Mouse (Mus musculus) fibroblast of lung, adult 2 months (primary cell): ENCODE results near the gene Hmga2.

ENCODE experiments used
- DNase-seq: peaks from one replicate; pipeline ENCODE4 v3.0.0-alpha.2; 2011; ENCODE audit warnings: low read depth

Hmga2 gene

GRCm38 (mm10) chr10:120475601-120476515 lies at the start of gene Hmga2:
Gene Hmga2 (minus strand): TSS chr10:120476469.
- peak; percentile 55 for DNase-seq

- DNase-seq, result no peak
Observed at GRCm38 (mm10) chr10:120522959-120523358, 46.7 kb upstream of the Hmga2 start.

GRCm38 (mm10) chr10:120521912-120522575 lies 45.8 kb upstream of the Hmga2 start:
- DNase-seq, result no peak

GRCm38 (mm10) chr10:120516311-120516710 lies 40.0 kb upstream of the Hmga2 start:
- no peak for DNase-seq

GRCm38 (mm10) chr10:120513721-120514120 lies 37.5 kb upstream of the Hmga2 start:
- DNase-seq, result no peak

- DNase-seq, result peak; percentile 3
Observed at GRCm38 (mm10) chr10:120512946-120513345, 36.7 kb upstream of the Hmga2 start.

GRCm38 (mm10) chr10:120512121-120512520 lies 35.9 kb upstream of the Hmga2 start:
- no peak for DNase-seq

GRCm38 (mm10) chr10:120503959-120504358 lies 27.7 kb upstream of the Hmga2 start:
- no peak for DNase-seq

GRCm38 (mm10) chr10:120500794-120501193 lies 24.5 kb upstream of the Hmga2 start:
- no peak for DNase-seq

- no peak for DNase-seq
Observed at GRCm38 (mm10) chr10:120498086-120498485, 21.8 kb upstream of the Hmga2 start.

- DNase-seq, result no peak
Observed at GRCm38 (mm10) chr10:120494653-120495052, 18.4 kb upstream of the Hmga2 start.

- DNase-seq, result no peak
Observed at GRCm38 (mm10) chr10:120491477-120491876, 15.2 kb upstream of the Hmga2 start.

- no peak for DNase-seq
Observed at GRCm38 (mm10) chr10:120489611-120490010, 13.3 kb upstream of the Hmga2 start.

GRCm38 (mm10) chr10:120488526-120488925 lies 12.3 kb upstream of the Hmga2 start:
- DNase-seq, result no peak

GRCm38 (mm10) chr10:120487881-120488280 lies 11.6 kb upstream of the Hmga2 start:
- no peak for DNase-seq

GRCm38 (mm10) chr10:120485461-120485860 lies 9.2 kb upstream of the Hmga2 start:
- no peak for DNase-seq

- no peak for DNase-seq
Observed at GRCm38 (mm10) chr10:120484144-120484543, 7.9 kb upstream of the Hmga2 start.

- DNase-seq, result no peak
Observed at GRCm38 (mm10) chr10:120478164-120478563, 1.9 kb upstream of the Hmga2 start.

GRCm38 (mm10) chr10:120477501-120477900 lies 1.2 kb upstream of the Hmga2 start:
- DNase-seq, result no peak

GRCm38 (mm10) chr10:120476516-120477336 lies 457 bp upstream of the Hmga2 start:
- DNase-seq, result no peak

- no peak for DNase-seq
Observed at GRCm38 (mm10) chr10:120475041-120475541, 1.2 kb downstream of the Hmga2 start.

GRCm38 (mm10) chr10:120474301-120474700 lies 2.0 kb downstream of the Hmga2 start:
- DNase-seq, result no peak
